Mouse (Mus musculus): ENCODE measurements at regions not wholly inside any gene's neighbourhood (a gene's known extent, or its start where the extent isn't known, plus 50 kb on each side); places are given as distances from the start of the nearest gene placed in this dataset.

- Histone ChIP-seq H3K9me3 (replicated peaks; ENCODE audit: control insufficient read depth, low read length, poor library complexity, severe bottlenecking) (no peaks in the 10 kb centered on the region), H3K27me3 (ENCODE audit: control insufficient read depth, insufficient read depth, low read depth, low read length) (no peaks in the 10 kb centered on the region), H3K4me2 (ENCODE audit: low read length) (no peak overlapping the region), H3K36me3 (ENCODE audit: control insufficient read depth, insufficient read depth, low read length) (no peaks in the 10 kb centered on the region), H3K9ac (ENCODE audit: low read depth, low read length) (no peak overlapping the region), H3K27ac (ENCODE audit: low read length) (no peak overlapping the region), H3K4me1 (ENCODE audit: control insufficient read depth, insufficient read depth, low read length) (0 out of 2 replicates have a peak, but pooled peaks cover 2% of the 10 kb centered on the region), H3K4me3 (ENCODE audit: low read depth, low read length) (no peak overlapping the region)
- WGBS: 87% methylated on average over 6 of the region's 6 CpGs
- no peak for ATAC-seq
Measured at GRCm38 (mm10) chr2:50403106-50403505, 106.5 kb upstream of the Mmadhc start.

DNA sequence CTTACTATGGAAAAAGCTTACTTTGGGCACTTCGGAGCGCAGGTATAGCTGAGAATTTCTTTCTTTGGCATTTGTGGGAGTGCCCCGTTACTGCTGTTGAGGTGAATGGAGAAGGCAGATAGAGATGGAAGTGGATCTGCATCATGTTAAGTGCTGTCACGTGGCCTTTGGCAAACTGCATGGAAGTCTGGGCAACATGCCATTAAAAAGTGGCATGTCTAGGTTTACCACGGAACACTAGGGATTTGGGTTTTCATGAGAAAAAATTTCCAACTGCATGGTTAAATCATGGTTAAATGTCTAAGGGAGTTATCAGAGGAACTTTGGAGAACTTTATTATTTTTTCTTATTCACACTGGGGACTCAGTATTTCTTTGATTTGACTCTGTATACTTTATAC lies 102.0 kb upstream of the Mmadhc start:
- Histone ChIP-seq H3K36me3 (ENCODE audit: control insufficient read depth, insufficient read depth, low read length) (no peaks in the 10 kb centered on the region), H3K4me3 (ENCODE audit: low read depth, low read length) (no peak overlapping the region), H3K9me3 (replicated peaks; ENCODE audit: control insufficient read depth, low read length, poor library complexity, severe bottlenecking) (no peaks in the 10 kb centered on the region), H3K9ac (ENCODE audit: low read depth, low read length) (no peak overlapping the region), H3K27ac (ENCODE audit: low read length) (no peak overlapping the region), H3K4me2 (ENCODE audit: low read length) (no peak overlapping the region), H3K4me1 (ENCODE audit: control insufficient read depth, insufficient read depth, low read length) (0 out of 2 replicates have a peak, but pooled peaks cover 2% of the 10 kb centered on the region), H3K27me3 (ENCODE audit: control insufficient read depth, insufficient read depth, low read depth, low read length) (no peaks in the 10 kb centered on the region)
- no peak for ATAC-seq
- 90% methylated on average over 5 of the region's 5 CpGs for WGBS

GRCm38 (mm10) chr2:50377609-50378413 lies 81.2 kb upstream of the Mmadhc start:
- no peak overlapping the region for H3K9ac ChIP-seq (ENCODE audit: low read depth, low read length)
- no peaks in the 10 kb centered on the region for H3K9me3 ChIP-seq (replicated peaks; ENCODE audit: control insufficient read depth, low read length, poor library complexity, severe bottlenecking)
- WGBS: 69% methylated on average over 16 of the region's 16 CpGs
- no peak overlapping the region for H3K4me3 ChIP-seq (ENCODE audit: low read depth, low read length)
- no peaks in the 10 kb centered on the region for H3K36me3 ChIP-seq (ENCODE audit: control insufficient read depth, insufficient read depth, low read length)
- no peak overlapping the region for H3K27ac ChIP-seq (ENCODE audit: low read length)
- no peaks in the 10 kb centered on the region; the same call in 1 of the 2 replicates for H3K4me1 ChIP-seq (ENCODE audit: control insufficient read depth, insufficient read depth, low read length)
- no peaks in the 10 kb centered on the region for H3K27me3 ChIP-seq (ENCODE audit: control insufficient read depth, insufficient read depth, low read depth, low read length)
- H3K4me2 ChIP-seq (ENCODE audit: low read length): no peak overlapping the region
- no peak for ATAC-seq

DNA sequence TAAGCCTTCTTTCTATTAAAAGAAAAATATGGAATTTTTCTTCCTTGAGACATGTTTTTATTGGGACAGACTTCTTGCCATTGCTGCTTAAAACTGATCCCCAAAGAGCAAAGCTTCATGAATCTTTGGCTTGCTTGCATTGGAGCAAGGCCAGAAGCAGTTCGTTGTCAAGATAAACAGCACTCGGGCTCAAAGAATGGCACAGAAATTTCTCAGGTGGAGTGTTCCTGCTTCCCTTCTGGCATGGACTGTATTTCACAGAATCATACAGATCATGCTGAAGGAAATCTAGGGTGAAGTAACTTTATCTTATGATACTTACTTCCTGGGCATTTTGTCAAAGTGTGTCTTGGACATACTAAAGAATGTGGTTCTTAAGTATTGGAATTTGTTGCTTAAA lies 77.0 kb upstream of the Mmadhc start:
- no peak for ATAC-seq
- WGBS: 74% methylated on average over 2 of the region's 2 CpGs

DNA sequence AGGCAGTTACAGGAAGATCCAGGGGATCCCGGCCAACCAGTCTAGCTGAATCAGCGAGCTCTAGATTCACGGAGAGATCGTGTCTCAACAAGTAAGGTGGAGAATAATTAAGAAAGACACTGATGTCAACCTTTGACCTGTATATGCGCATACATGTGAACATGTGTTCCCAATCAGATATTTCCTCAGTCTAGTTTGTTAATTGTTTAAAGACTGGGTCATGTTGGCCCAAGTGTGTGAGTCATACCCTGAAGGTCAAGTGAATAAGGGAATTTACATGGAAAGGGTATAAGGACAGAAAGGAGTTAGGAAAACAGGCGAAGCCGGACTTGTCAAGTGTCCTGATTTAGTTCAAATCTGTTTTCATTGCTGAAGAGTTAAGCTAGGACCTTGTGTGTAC lies 76.4 kb upstream of the Mmadhc start:
- Histone ChIP-seq H3K4me3 (ENCODE audit: low read depth, low read length) (no peak overlapping the region), H3K4me2 (ENCODE audit: low read length) (no peak overlapping the region), H3K9me3 (replicated peaks; ENCODE audit: control insufficient read depth, low read length, poor library complexity, severe bottlenecking) (no peaks in the 10 kb centered on the region), H3K4me1 (ENCODE audit: control insufficient read depth, insufficient read depth, low read length) (no peaks in the 10 kb centered on the region; the same call in 1 of the 2 replicates), H3K36me3 (ENCODE audit: control insufficient read depth, insufficient read depth, low read length) (no peaks in the 10 kb centered on the region), H3K9ac (ENCODE audit: low read depth, low read length) (no peak overlapping the region), H3K27ac (ENCODE audit: low read length) (no peak overlapping the region), H3K27me3 (ENCODE audit: control insufficient read depth, insufficient read depth, low read depth, low read length) (no peaks in the 10 kb centered on the region)
- 87% methylated on average over 7 of the region's 7 CpGs for WGBS
- ATAC-seq: no peak

More for the DNA sequence above, 77.0 kb upstream of the Mmadhc start:
- Histone ChIP-seq H3K4me1 (ENCODE audit: control insufficient read depth, insufficient read depth, low read length) (no peaks in the 10 kb centered on the region; the same call in 1 of the 2 replicates), H3K27ac (ENCODE audit: low read length) (no peak overlapping the region), H3K27me3 (ENCODE audit: control insufficient read depth, insufficient read depth, low read depth, low read length) (no peaks in the 10 kb centered on the region), H3K9me3 (replicated peaks; ENCODE audit: control insufficient read depth, low read length, poor library complexity, severe bottlenecking) (no peaks in the 10 kb centered on the region), H3K36me3 (ENCODE audit: control insufficient read depth, insufficient read depth, low read length) (no peaks in the 10 kb centered on the region), H3K9ac (ENCODE audit: low read depth, low read length) (no peak overlapping the region), H3K4me2 (ENCODE audit: low read length) (no peak overlapping the region), H3K4me3 (ENCODE audit: low read depth, low read length) (no peak overlapping the region)

DNA sequence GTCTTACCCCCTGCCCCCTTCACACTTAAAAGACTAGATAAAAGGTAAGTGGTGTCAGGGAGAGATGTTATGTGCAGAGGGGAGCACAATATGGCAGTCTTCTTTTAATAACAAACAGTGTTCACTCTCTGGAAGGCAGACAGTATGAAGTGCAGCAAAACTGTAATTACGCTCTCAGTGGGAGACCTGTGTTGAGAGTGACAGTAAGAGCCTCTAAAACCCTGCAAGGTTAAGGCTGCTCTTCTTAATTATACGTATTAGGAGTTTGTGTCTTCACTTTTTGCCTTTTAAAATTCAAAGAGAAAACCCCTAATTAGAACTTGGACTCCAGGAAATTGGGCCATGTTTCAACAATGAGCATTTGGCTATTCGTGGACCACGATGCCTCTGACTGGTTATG lies 72.2 kb upstream of the Mmadhc start:
- H3K27ac ChIP-seq (ENCODE audit: low read length): no peak overlapping the region
- H3K4me3 ChIP-seq (ENCODE audit: low read depth, low read length): no peak overlapping the region
- H3K9me3 ChIP-seq (replicated peaks; ENCODE audit: control insufficient read depth, low read length, poor library complexity, severe bottlenecking): no peaks in the 10 kb centered on the region
- no peaks in the 10 kb centered on the region for H3K27me3 ChIP-seq (ENCODE audit: control insufficient read depth, insufficient read depth, low read depth, low read length)
- H3K36me3 ChIP-seq (ENCODE audit: control insufficient read depth, insufficient read depth, low read length): no peaks in the 10 kb centered on the region
- H3K9ac ChIP-seq (ENCODE audit: low read depth, low read length): no peak overlapping the region
- H3K4me2 ChIP-seq (ENCODE audit: low read length): no peak overlapping the region
- H3K4me1 ChIP-seq (ENCODE audit: control insufficient read depth, insufficient read depth, low read length): no peaks in the 10 kb centered on the region
- 60% methylated on average over 4 of the region's 4 CpGs for WGBS
- no peak for ATAC-seq

DNA sequence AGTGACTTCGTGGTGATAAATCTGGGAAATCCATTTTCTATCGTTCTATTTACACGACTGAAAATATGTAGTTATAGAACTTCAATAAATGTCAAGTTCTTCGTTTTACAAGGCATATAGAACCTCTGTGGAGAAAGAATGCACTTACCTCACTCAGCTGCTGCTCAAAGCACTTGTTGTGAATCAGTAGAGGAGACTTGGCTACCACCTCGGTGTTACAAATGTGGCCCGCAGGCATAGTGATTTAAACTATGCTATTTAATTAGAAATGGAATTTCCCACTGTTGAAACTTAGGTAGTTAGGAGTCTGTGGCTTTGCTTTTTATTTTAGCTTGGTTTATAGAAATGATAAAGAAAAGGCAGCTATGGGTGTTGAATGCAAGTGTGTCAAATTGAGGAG lies 71.8 kb upstream of the Mmadhc start:
- Histone ChIP-seq H3K9ac (ENCODE audit: low read depth, low read length) (no peak overlapping the region), H3K4me3 (ENCODE audit: low read depth, low read length) (no peak overlapping the region), H3K4me2 (ENCODE audit: low read length) (no peak overlapping the region), H3K9me3 (replicated peaks; ENCODE audit: control insufficient read depth, low read length, poor library complexity, severe bottlenecking) (no peaks in the 10 kb centered on the region), H3K27ac (ENCODE audit: low read length) (no peak overlapping the region), H3K4me1 (ENCODE audit: control insufficient read depth, insufficient read depth, low read length) (no peaks in the 10 kb centered on the region), H3K27me3 (ENCODE audit: control insufficient read depth, insufficient read depth, low read depth, low read length) (no peaks in the 10 kb centered on the region), H3K36me3 (ENCODE audit: control insufficient read depth, insufficient read depth, low read length) (no peaks in the 10 kb centered on the region)
- WGBS: 71% methylated on average over 6 of the region's 6 CpGs
- no peak for ATAC-seq

DNA sequence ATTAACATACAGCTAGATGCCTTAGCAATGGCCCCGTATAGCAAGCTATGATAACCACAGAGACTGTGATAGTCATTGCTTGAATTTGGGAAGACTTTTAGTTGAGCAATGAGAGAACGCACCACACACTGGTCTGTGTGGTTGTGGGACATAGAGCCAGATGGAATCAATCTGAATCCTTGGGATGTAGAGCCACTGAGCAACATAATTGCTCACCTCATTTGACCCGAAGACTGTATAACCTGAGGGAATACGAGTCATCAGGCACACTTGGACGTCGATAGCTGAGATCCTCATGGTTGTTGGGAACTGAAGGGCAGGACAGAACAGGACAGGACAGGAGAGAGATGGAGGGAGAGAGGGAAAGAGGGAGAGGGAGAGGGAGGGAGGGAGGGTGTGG lies 68.6 kb upstream of the Mmadhc start:
- no peak overlapping the region for H3K27ac ChIP-seq (ENCODE audit: low read length)

DNA sequence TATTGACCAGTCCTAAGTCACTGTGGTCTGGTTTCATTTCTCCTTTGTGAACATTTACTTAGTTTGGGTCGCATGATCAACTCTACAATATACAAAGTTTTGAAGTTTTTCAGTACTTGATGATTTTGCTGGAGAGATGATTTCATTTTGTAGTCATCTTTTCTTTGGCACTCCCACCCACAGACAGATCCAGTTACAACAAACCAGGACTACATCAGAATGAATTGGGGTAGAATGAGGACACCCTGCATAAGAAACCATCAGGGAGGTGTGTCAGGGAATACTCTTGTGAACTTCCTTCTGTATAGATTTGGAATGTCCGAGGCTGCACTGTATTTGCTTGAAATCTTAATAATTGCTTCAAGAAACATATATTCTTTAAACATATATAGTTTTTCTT lies 59.5 kb upstream of the Mmadhc start:
- ATAC-seq: no peak
- no peaks in the 10 kb centered on the region for H3K9me3 ChIP-seq (replicated peaks; ENCODE audit: control insufficient read depth, low read length, poor library complexity, severe bottlenecking)
- WGBS: 96% methylated on average over 2 of the region's 2 CpGs
- no peak overlapping the region for H3K4me3 ChIP-seq (ENCODE audit: low read depth, low read length)
- no peaks in the 10 kb centered on the region for H3K27me3 ChIP-seq (ENCODE audit: control insufficient read depth, insufficient read depth, low read depth, low read length)
- no peak overlapping the region for H3K4me2 ChIP-seq (ENCODE audit: low read length)
- H3K4me1 ChIP-seq (ENCODE audit: control insufficient read depth, insufficient read depth, low read length): no peaks in the 10 kb centered on the region
- no peak overlapping the region for H3K9ac ChIP-seq (ENCODE audit: low read depth, low read length)
- no peaks in the 10 kb centered on the region for H3K36me3 ChIP-seq (ENCODE audit: control insufficient read depth, insufficient read depth, low read length)
- H3K27ac ChIP-seq (ENCODE audit: low read length): no peak overlapping the region

More for the DNA sequence above, 68.6 kb upstream of the Mmadhc start:
- WGBS: 95% methylated on average over 6 of the region's 6 CpGs
- Histone ChIP-seq H3K36me3 (ENCODE audit: control insufficient read depth, insufficient read depth, low read length) (no peaks in the 10 kb centered on the region), H3K9ac (ENCODE audit: low read depth, low read length) (no peak overlapping the region), H3K4me2 (ENCODE audit: low read length) (no peak overlapping the region), H3K4me1 (ENCODE audit: control insufficient read depth, insufficient read depth, low read length) (no peaks in the 10 kb centered on the region), H3K9me3 (replicated peaks; ENCODE audit: control insufficient read depth, low read length, poor library complexity, severe bottlenecking) (no peaks in the 10 kb centered on the region), H3K27me3 (ENCODE audit: control insufficient read depth, insufficient read depth, low read depth, low read length) (no peaks in the 10 kb centered on the region), H3K4me3 (ENCODE audit: low read depth, low read length) (no peak overlapping the region)
- ATAC-seq: no peak
